Mouse (Mus musculus): ENCODE results near the gene Iqca.

DNA sequence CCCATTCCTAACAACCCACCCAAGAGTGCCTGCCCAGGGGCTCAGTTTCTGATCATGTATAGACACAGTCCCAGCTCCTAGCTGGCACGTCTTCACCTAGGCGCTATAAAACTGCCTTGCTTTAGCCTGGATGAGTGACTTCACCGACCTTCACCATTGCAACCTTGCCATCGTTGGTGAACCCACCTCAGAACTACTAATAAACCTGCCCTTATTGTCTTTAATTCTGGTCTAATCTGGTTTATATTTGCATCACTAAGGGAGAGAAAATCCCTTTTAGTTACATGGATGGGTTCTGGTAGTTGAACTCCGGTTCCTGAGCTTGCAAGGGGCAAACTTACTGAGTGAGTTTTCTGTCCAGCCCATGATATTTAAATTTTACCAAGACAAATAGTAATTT lies 38.6 kb downstream of the Iqca start:
- TF ChIP-seq CTCF (IDR thresholded peaks at IDR 0.05; ENCODE audit: extremely low read depth, insufficient read depth, low read length) (no peak), POLR2A (IDR thresholded peaks at IDR 0.05; ENCODE audit: extremely low read depth, insufficient read depth, low read length) (no peak)

All from cortical plate, adult 2 months (tissue).